Mouse (Mus musculus) retina, postnatal 7 days (tissue): ENCODE measurements around the gene Klk5.

Source experiments
- DNase-seq: peaks from one replicate; pipeline ENCODE4 v3.0.0-alpha.2; 2012; ENCODE audit warnings: low read depth, low spot score

Klk5 gene

DNA sequence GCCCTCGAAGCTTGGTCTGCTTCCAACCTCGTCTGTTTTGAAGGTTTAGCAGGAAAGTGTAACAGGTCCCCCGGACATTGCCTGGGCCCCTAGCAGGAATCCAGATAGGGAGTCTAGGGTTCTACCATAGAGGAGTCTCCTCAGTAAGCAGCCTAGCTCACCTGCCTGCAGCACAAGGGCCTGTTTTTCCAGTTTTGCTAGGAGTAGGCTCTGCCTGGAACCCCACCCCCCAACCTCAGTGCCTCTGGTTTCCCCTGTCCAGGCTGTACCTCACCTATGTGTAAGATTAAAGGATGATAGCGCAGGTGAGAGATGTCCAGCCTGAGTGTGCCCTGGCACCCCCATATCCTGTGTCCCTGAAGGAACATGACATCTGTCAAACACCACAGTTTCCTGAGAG, 34.7 kb downstream of the Klk5 start:
- DNase-seq: no peak

GRCm38 (mm10) chr7:43878281-43878680, 36.5 kb downstream of the Klk5 start:
- no peak for DNase-seq

DNA sequence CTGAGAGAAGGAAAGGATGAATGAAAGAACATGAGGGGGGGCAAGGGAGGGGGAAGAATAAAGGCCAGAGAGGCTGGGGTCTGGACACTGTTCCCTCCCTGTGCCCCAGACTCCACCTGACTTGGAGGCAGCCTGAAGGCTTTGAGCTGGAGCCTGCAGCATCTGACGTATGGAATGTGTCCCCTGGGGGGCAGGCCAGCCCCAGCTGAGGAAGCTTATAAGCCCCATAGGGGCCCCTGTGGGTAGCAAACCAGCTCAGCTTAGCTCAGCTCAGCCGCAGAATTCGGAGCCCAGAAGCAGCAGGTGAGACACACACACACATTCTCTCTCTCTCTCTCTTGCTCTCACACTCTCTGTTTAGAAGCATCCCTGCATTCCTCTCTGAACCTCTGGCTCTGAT, 39.1 kb downstream of the Klk5 start, which contains the start of gene Klk4:
Gene Klk4 (plus strand): TSS at position 249 of the 400 bp plus-strand sequence.
- DNase-seq: no peak

GRCm38 (mm10) chr7:43882346-43882745, 40.6 kb downstream of the Klk5 start:
- no peak for DNase-seq

GRCm38 (mm10) chr7:43882811-43883210, 41.0 kb downstream of the Klk5 start:
- DNase-seq: no peak

DNA sequence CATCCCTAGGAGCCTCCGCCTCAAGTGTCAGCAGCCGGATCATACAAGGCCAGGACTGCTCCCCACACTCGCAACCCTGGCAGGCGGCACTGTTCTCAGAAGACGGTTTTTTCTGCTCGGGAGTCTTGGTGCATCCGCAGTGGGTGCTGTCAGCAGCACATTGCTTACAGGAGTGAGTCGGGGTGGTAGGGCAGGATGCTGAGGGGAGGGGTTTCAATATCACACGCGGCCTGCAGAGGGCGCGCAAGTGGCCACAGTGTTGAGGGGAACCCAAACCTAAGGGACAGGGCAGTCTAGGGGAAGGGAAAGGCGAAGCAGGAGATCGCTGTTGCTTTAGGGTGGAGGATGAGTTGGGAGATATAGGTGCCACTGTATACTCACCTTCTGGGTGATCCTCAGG, 41.8 kb downstream of the Klk5 start:
- DNase-seq: no peak

DNA sequence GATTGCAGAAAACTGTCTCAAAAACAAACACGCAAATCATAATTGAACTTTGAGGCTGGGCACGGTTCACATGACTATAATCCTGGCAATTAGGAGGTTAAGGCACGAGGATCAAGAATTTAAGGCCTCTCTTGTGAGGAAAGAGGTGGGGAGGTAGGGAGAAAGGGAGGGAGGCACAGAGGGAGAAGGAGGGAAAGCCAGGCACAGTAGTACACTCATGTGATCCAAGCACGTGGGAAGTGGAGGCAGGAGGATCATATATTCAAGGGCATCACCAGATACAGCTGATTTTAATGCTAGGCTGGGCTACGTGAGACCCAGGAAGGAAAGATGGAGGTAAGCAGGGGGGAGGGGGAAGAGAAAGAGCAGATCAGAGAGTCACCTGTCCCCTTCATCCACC, 49.6 kb downstream of the Klk5 start:
- no peak for DNase-seq

DNA sequence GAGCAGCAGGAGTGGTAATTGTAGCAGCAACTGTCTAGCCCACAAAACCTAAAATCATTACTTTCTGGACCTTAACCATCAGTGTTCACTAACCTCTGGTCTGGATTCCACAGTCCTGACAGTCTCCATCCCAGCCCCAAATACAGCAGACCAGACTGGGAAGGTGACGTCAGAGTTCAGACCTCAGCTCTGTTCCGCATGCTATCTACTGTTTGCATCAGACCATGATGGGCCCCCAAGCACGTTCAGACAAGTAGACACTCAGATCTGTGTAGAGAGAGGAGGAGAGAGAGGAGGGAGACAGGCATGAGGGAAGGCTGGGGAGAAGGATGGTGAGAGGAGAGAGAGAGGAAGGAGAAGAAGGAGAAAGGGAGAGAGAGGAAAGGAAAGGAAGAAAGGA, 50.0 kb downstream of the Klk5 start:
- no peak for DNase-seq

GRCm38 (mm10) chr7:43894836-43895235, 53.1 kb downstream of the Klk5 start:
- peak; percentile 81 for DNase-seq
